Mouse (Mus musculus) hindbrain, embryonic 14.5 days (tissue): ENCODE measurements around the gene Prrxl1. TPM values are rescaled to one million over a fixed set of nuclear protein-coding genes. Genes with fewer than 3 reads are reported as not detected.

Experiments
- ATAC-seq: fragments of 200-750 bp; cut with Nextera tagmentation; 2 replicates; pipeline ENCODE4 v1.8.0; 2017; ENCODE audit warnings: moderate number of reproducible peaks, mild to moderate bottlenecking, moderate TSS enrichment, moderate library complexity; ENCODE audit not compliant: low FRiP score
- DNase-seq: peaks from one replicate; pipeline ENCODE4 v3.0.0-alpha.2; 2015; ENCODE audit warnings: low spot score
- H3K27ac ChIP-seq: fragments of 300-500 bp; sonication (generic); 2 replicates; pipeline ENCODE4 v1.5.1; 2014; ENCODE audit warnings: mild to moderate bottlenecking, moderate library complexity
- H3K27me3 ChIP-seq: fragments of 300-500 bp; sonication (generic); 2 replicates; pipeline ENCODE4 v1.6.1; 2014; ENCODE audit warnings: mild to moderate bottlenecking, low read length, mixed read lengths; ENCODE audit not compliant: control insufficient read depth, insufficient read depth
- H3K36me3 ChIP-seq: fragments of 300-500 bp; sonication (generic); replicated peaks from 2 replicates; pipeline ENCODE4 v1.6.1; 2014; ENCODE audit not compliant: control insufficient read depth, insufficient read depth
- H3K4me1 ChIP-seq: fragments of 300-500 bp; sonication (generic); replicated peaks from 2 replicates; pipeline ENCODE4 v1.6.1; 2014; ENCODE audit warnings: antibody characterized with exemption, low read length, mixed read lengths; ENCODE audit not compliant: control insufficient read depth, insufficient read depth
- H3K4me2 ChIP-seq: fragments of 300-500 bp; sonication (generic); replicated peaks from 2 replicates; pipeline ENCODE4 v1.6.1; 2014; ENCODE audit warnings: mild to moderate bottlenecking, moderate library complexity
- H3K4me3 ChIP-seq: fragments of 300-500 bp; sonication (generic); replicated peaks from 2 replicates; pipeline ENCODE4 v1.5.1; 2014; ENCODE audit warnings: mild to moderate bottlenecking, low read length
- H3K9ac ChIP-seq: fragments of 300-500 bp; sonication (generic); 2 replicates; pipeline ENCODE4 v1.6.1; 2014
- H3K9me3 ChIP-seq: fragments of 300-500 bp; sonication (generic); 2 replicates; pipeline ENCODE4 v1.6.1; 2016; ENCODE audit warnings: low read length; ENCODE audit not compliant: control insufficient read depth
- WGBS: fragments of 180-500 bp; shearing (Covaris S2); extraction: QIAGEN DNeasy Blood & Tissue Kit; methylation state at CpG from one replicate; pipeline ENCODE4 v1.1.7; 2014; 5-methylcytosine and 5-hydroxymethylcytosine counted together
- polyA plus RNA-seq: library from polyadenylated mRNA; unstranded; fragments of >200 nt; fragmentation: Nextera tagmentation; extraction: Ambion mirVana; gene quantifications from 2 replicates; pipeline ENCODE4 v1.2.1, GENCODE M21; 2014

The Prrxl1 gene
- polyA plus RNA-seq, 1 experiment from 2014 or later, result 63.2 TPM

DNA sequence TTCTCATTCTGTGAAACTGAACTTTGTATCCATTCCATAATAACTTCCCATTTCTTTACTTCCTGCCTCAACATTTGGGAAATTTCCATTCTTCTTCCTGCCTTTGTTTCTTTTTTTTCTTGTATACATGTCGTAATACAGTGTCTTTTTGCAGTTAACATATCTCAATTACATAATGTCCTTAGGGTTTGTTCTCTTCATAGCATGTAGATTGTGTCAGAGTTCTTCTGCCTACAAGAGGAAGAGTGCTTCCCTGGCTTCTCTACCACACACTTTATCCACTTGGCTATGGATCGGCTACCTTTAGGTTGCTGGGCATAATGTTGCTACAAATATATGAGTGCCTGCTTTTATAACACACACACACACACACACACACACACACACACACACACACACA is 96.7 kb downstream of the Prrxl1 start:
- DNase-seq (no peak), ATAC-seq (no peak)
- Histone ChIP-seq H3K27ac (no peak overlapping the region), H3K4me1 (no peaks in the 10 kb centered on the region), H3K4me2 (no peak overlapping the region), H3K27me3 (no peaks in the 10 kb centered on the region), H3K36me3 (no peaks in the 10 kb centered on the region), H3K9me3 (no peaks in the 10 kb centered on the region), H3K4me3 (no peak overlapping the region), H3K9ac (no peak overlapping the region)
- 88% methylated on average over 2 of the region's 2 CpGs for WGBS

DNA sequence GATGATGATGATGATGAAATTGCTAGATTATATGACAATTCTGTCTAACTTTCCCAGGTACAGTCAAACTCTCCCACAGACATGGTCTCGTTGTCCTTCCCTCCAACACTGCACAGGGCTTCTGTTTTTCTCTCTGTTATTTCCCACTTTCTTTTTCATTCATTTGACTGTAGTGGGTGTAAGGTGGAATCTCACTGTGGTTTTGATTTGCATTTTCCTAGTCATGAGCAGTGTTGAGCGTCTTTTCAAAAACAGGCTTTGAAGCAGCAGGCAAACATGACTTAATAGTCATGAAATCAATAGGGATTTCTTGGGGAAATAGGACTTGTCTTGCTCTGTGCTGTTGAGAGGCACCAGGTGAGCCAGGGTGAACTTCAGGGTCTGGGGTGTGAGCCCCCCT is 97.1 kb downstream of the Prrxl1 start:
- 91% methylated on average over 2 of the region's 2 CpGs for WGBS
- Histone ChIP-seq H3K4me3 (no peak overlapping the region), H3K27ac (no peak overlapping the region), H3K27me3 (no peaks in the 10 kb centered on the region), H3K9me3 (no peaks in the 10 kb centered on the region), H3K4me2 (no peak overlapping the region), H3K9ac (no peak overlapping the region), H3K4me1 (no peaks in the 10 kb centered on the region), H3K36me3 (no peaks in the 10 kb centered on the region)
- no peak for ATAC-seq
- DNase-seq, result no peak

DNA sequence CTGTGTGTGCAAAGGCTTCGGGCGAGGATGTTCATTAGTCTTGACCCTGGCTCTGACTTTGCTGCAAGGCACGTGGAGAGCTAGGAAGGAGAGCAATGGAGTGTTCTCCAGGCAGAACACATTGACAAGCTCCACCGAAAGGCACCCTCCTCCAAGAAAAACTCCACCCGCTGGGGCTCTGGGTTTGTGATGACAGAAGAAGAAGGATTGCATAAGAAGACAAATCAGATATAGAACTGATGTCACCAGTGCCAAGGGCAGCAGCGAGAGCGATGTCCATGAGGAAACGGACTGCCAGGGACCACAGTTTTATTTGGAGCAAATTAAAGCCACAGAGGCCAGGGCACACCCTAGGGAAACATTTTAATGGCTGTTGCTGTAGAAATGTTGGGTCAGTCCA is 98.6 kb downstream of the Prrxl1 start:
- Histone ChIP-seq H3K27ac (no peak overlapping the region), H3K9me3 (no peaks in the 10 kb centered on the region), H3K4me2 (no peak overlapping the region), H3K27me3 (no peaks in the 10 kb centered on the region), H3K9ac (no peak overlapping the region), H3K4me1 (no peaks in the 10 kb centered on the region), H3K36me3 (no peaks in the 10 kb centered on the region), H3K4me3 (no peak overlapping the region)
- ATAC-seq (no peak), DNase-seq (no peak)
- 87% methylated on average over 8 of the region's 8 CpGs for WGBS

GRCm38 (mm10) chr14:32698556-32698955 is 99.3 kb downstream of the Prrxl1 start:
- Histone ChIP-seq H3K4me2 (no peak overlapping the region), H3K9ac (no peak overlapping the region), H3K36me3 (no peaks in the 10 kb centered on the region), H3K4me3 (no peak overlapping the region), H3K9me3 (no peaks in the 10 kb centered on the region), H3K4me1 (no peaks in the 10 kb centered on the region), H3K27ac (no peak overlapping the region), H3K27me3 (no peaks in the 10 kb centered on the region)
- whole genome bisulfite sequencing, result 95% methylated on average over 3 of the region's 3 CpGs
- DNase-seq (no peak), ATAC-seq (no peak)

Other genes with a start within 250 kb of the Prrxl1 start
- gene 1700024G13Rik, start 211.0 kb upstream of the Prrxl1 start, polyA plus RNA-seq, result 0.85 and 0.87 TPM in 2 replicates
- 22.7 and 26.9 TPM in 2 replicates for gene Slc18a3, start 134.6 kb upstream of the Prrxl1 start, polyA plus RNA-seq
- 2.4 and 3.4 TPM in 2 replicates for gene Chat, start 133.4 kb upstream of the Prrxl1 start, polyA plus RNA-seq
- 22.1 and 24.4 TPM in 2 replicates for gene Ercc6, start 85.9 kb upstream of the Prrxl1 start, polyA plus RNA-seq
- 0.04 and 0.17 TPM in 2 replicates for gene 3425401B19Rik, start 85.9 kb downstream of the Prrxl1 start, polyA plus RNA-seq
- 0.86 and 0.97 TPM in 2 replicates for gene Tmem273, start 186.6 kb downstream of the Prrxl1 start, polyA plus RNA-seq
- not detected in 2 replicates for gene Fam170b, start 234.6 kb downstream of the Prrxl1 start, polyA plus RNA-seq